Mouse (Mus musculus) skeletal muscle tissue, adult 2 months (tissue): ENCODE measurements around the gene Gpr68.

ENCODE experiments used
- DNase-seq: peaks from one replicate; pipeline ENCODE4 v3.0.0-alpha.2; 2012; ENCODE audit warnings: low read depth, low spot score

The Gpr68 gene

DNA sequence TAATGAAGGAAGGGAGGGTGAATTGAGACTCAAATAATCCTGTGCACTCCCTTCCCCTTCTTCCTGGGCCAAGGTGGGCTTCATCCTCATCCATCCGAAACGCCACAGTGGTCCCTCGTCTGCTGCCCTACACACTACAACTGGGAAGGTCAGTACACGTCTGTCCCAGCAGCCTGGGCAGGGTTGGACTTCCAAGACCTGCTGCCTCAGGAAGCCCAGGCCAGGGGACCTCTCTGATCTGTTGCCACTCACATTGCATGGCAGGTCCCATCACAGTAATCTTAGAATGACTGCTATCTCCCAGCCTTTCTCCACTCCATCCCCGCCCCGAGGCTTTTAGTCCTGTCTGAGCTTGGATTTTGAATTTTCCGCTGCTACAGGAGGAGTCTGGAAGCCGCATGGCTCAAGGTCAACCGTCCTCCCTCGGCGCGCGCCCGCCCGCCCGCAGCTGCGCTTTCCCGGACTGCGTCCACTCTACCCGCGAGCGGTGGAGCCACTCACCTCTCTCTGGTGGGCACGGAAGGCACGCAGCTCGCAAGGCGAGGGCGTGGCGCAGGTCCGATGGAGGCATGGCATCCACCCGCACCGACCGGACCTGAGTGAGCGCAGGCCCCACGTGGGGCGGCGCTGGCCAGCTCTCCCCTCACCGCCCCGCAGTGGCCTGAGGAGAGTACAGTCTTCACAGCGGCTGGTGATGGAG is at the start of gene Gpr68:
TSS of gene Gpr68 (minus strand) at position 601 of the 700 bp plus-strand sequence.
- no peak for DNase-seq

- DNase-seq = no peak
Observed at GRCm38 (mm10) chr12:100957257-100957656, 49.3 kb upstream of the Gpr68 start.

DNA sequence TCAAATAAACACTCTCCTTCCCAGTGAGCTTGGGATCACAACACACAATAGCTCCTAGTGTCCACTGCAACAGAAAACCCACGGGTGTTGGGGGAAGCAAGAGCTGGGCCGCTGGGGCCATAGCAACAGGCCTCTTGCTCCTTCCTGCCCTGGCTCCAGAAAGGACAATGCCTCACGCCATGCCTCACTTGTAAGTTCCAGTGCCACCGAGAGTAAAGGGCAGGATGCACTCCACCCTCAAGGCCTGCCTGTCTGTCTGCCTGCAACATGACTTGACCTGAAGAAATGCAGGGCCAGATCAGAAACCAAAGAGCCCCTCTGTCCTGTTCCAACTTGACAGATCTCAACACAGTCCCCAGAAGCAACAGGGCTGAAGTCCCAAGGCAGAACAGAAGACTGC is 48.8 kb upstream of the Gpr68 start:
- DNase-seq = no peak

GRCm38 (mm10) chr12:100956028-100956427 is 48.0 kb upstream of the Gpr68 start:
- DNase-seq = no peak

DNA sequence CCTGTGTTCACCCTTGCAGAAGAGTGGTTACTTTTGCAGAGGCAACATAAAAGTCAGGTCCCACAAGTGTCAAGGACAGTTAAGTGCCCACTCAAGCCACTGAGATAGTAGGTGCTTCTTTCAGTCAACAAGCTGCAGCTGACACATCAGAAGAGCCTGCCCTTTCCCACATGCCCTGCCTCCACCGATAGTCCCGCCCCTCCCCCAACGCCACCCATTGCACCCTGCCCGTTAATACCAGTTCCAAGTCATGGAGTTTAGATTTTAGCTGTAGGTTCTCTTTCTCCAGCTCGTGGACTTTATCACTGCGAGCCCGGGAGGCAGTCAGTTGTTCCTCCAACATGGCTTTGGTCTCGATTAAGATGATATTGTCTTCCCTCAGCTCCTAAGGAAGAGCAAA is 45.9 kb upstream of the Gpr68 start:
- DNase-seq = no peak

DNA sequence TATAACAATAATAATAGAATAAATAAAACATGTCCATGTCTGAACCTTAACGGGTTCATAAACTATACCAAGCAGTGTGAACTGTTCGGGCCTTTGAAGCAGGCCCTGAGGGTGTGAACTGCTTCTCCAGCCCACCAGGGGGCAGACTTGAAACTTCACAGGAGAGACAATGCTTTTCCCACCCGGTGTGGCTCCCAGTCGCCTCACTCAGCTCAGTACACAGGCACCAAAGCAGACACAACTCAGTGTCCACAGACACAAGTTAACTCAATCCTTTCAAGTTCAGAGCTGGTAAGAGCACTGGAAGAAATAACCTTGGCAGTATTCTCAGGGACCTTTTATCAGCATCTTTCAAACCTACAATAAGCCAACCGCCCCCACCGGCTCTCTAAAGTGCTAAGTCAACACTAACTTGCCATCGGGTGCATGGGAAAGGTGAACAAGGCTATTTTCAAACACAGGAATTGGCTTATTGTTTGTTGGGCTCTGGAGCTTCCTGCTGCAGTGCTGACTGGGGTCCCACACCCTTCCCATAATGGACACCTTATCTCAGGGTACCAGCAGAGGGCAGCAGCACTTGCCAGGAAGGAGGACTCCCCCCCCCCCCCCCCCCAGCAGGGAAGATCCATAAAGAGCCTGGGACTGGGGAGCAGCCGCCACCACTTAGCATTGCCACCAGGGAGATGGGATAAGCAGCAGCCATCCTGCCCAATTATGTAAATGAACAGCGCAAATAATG is 44.4 kb upstream of the Gpr68 start:
- peak; percentile 63 for DNase-seq

- no peak for DNase-seq
Observed at GRCm38 (mm10) chr12:100949146-100949545, 41.1 kb upstream of the Gpr68 start.

- no peak for DNase-seq
Observed at GRCm38 (mm10) chr12:100948021-100948420, 40.0 kb upstream of the Gpr68 start.

- DNase-seq = no peak
Observed at GRCm38 (mm10) chr12:100945948-100946347, 38.0 kb upstream of the Gpr68 start.

DNA sequence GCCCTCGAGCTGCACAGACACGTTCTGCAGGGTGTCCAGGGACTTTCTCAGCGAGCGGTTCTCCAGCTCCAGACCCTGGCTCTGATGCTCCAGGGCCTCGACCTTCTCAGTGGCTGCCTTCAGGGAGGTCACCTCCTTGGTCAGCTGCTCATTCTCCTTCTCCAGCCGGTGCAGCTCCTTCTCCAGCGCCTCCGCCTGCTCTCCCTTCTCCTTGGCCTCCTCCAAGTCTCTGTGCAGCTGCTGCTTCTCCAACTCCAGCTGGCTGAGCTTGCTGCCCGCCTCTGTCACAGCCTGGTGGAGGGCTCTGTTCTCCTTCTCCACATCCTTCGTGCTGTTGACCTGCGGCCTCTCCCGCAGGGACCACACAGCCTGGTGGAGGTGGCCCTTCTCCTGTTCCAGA is 37.5 kb upstream of the Gpr68 start:
- no peak for DNase-seq

DNA sequence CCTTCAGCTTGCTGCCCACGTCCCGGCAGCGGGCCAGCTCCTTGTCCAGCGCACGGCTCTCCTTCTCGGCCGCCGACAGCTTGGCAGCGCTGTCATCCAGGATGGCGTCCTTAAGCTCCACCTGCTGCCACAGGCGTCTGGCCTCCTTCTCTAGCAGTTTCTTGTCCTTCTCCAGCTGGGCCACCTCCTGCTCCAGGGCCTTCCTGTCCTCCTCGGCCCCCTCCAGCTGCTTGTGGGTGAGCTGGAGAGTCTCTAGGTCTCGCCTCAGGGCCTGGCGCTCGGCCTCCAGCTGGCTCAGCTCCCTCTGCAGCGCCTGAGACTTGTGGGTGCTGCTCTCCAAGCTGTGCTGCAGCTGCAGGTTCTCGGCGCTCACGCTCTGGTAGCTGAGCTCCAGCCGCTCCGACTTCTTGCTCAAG is 36.9 kb upstream of the Gpr68 start:
- no peak for DNase-seq

GRCm38 (mm10) chr12:100943146-100943545 is 35.1 kb upstream of the Gpr68 start:
- DNase-seq = no peak

GRCm38 (mm10) chr12:100941361-100941760 is 33.4 kb upstream of the Gpr68 start:
- no peak for DNase-seq

- DNase-seq = peak; percentile 34
Observed at GRCm38 (mm10) chr12:100937441-100938360, 29.7 kb upstream of the Gpr68 start.

- no peak for DNase-seq
Observed at GRCm38 (mm10) chr12:100936737-100937136, 28.7 kb upstream of the Gpr68 start.

DNA sequence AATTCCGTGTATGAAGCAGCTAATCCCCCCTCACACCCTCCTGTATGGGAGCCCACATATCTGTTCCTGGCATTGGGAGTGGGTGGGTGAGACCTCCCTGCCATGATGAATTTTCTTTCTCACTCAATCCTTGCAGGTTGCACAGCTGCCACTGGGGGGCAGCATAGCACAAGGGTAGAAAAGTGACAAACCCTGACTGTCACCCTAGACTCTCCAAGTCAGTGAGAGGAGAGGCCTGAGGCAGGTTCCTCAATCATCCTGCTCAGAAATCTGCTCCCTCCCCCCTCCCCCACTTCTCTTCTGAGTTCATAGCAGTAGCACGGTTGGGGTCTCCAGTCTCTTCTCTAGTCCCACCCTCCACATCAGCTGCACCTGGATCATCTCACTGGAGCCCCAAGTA is 28.1 kb upstream of the Gpr68 start:
- peak; percentile 52 for DNase-seq

- no peak for DNase-seq
Observed at GRCm38 (mm10) chr12:100934796-100935195, 26.8 kb upstream of the Gpr68 start.

DNA sequence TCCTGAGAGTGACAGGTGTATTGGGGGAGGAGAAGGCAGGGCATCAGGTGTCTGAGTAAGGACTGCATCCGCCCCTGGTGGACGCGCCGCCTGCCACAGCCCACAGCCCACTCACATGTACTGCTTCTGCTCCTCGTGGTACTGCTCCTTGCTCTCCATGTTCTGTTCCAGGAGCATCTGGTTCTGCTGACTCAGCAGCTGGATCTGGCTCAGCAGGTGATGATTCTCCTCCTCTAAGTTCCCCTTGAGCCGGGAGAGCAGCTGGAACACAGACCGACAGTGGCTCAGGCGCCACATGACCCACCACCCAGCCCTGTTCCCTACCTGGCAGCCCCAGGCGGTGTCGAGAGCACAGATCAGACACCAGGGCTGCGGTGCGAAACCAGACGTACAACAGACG is 23.7 kb upstream of the Gpr68 start:
- no peak for DNase-seq

- DNase-seq = no peak
Observed at GRCm38 (mm10) chr12:100928286-100928685, 20.3 kb upstream of the Gpr68 start.

- DNase-seq = peak; percentile 52
Observed at GRCm38 (mm10) chr12:100925644-100926619, 17.9 kb upstream of the Gpr68 start.
